ENCODE assay signal across 7 mouse cellular contexts in genomic region chr17:42316612-42316982, GRCm38 (mm10). TPM values are rescaled to one million over a fixed set of nuclear protein-coding genes. Genes with fewer than 3 reads are reported as not detected.
DNase-seq lines count a peak whose midpoint lies in the region; ATAC-seq lines count a peak whose summit lies in the region.

No protein-coding gene starts in this region.

- peak; percentile 86 for ATAC-seq in forebrain, embryonic 16.5 days
- peak; percentile 88 for ATAC-seq in neural tube, embryonic 15.5 days (ENCODE audit: low FRiP score)

- no peak overlapping the region for H3K27ac ChIP-seq in forebrain, embryonic 16.5 days (ENCODE audit: low read length)
- peak overlapping the region; percentile 85 for H3K27ac ChIP-seq in neural tube, embryonic 15.5 days (replicated peaks)

- peak overlapping the region; percentile 69 for H3K9ac ChIP-seq in forebrain, embryonic 16.5 days (replicated peaks; ENCODE audit: low read depth, low read length)
- H3K9ac ChIP-seq in neural tube, embryonic 15.5 days (replicated peaks): peak overlapping the region; percentile 59

- intact Hi-C loops in left cerebral cortex, postnatal 14 days (cut with DNase I): loop anchor here (10.0 kb wide), 1 partner anchor 288 kb away; no protein-coding TSS in a partner anchor

- H3K4me2 ChIP-seq in forebrain, embryonic 16.5 days (ENCODE audit: low read length): peak overlapping the region; percentile 96
- H3K4me2 ChIP-seq in neural tube, embryonic 15.5 days: peak overlapping the region; percentile 88

- 0% methylated on average over 22 of the region's 22 CpGs for WGBS in forebrain, embryonic 16.5 days
- under 1% methylated on average over 22 of the region's 22 CpGs for WGBS in neural tube, embryonic 15.5 days

- H3K27me3 ChIP-seq in forebrain, embryonic 16.5 days (replicated peaks; ENCODE audit: control insufficient read depth, insufficient read depth, low read length): no peaks in the 10 kb centered on the region
- H3K27me3 ChIP-seq in neural tube, embryonic 15.5 days (replicated peaks): no peaks in the 10 kb centered on the region

- no peaks in the 10 kb centered on the region for H3K9me3 ChIP-seq in forebrain, embryonic 16.5 days (ENCODE audit: control insufficient read depth, low read length)
- H3K9me3 ChIP-seq in neural tube, embryonic 15.5 days (replicated peaks): no peaks in the 10 kb centered on the region

- H3K4me3 ChIP-seq in forebrain, embryonic 16.5 days (replicated peaks; ENCODE audit: low read length): peak overlapping the region; percentile 79
- H3K4me3 ChIP-seq in neural tube, embryonic 15.5 days (replicated peaks): peak overlapping the region; percentile 69

- peaks cover 4% of the 10 kb centered on the region; the same call in 1 of the 2 replicates for H3K4me1 ChIP-seq in forebrain, embryonic 16.5 days (replicated peaks; ENCODE audit: control insufficient read depth, insufficient read depth, low read length)
- H3K4me1 ChIP-seq in neural tube, embryonic 15.5 days: peaks cover 20% of the 10 kb centered on the region

- peak; percentile 26 for DNase-seq in layer of hippocampus, adult 11-12 months (ENCODE audit: low spot score)
- no peak for DNase-seq in layer of hippocampus, adult 9-11 months
- peak; percentile 68 for DNase-seq in cerebellum, adult 8-10 months
- DNase-seq in left cerebral cortex, postnatal 14 days (ENCODE audit: low spot score in 2 of 2): peak; percentile 24 to 45
- DNase-seq in c-Kit-positive CD71-positive TER-119-positive erythroid progenitor cells, embryonic 14.5 days (ENCODE audit: low spot score): no peak

- no peaks in the 10 kb centered on the region for H3K36me3 ChIP-seq in forebrain, embryonic 16.5 days (ENCODE audit: control insufficient read depth, insufficient read depth)
- H3K36me3 ChIP-seq in neural tube, embryonic 15.5 days: no peaks in the 10 kb centered on the region

RNA-seq across cellular contexts. Expression of gene Ptchd4, which starts 0.8 kb away (rescaled TPM):
- 4.2 and 7.5 TPM in 2 replicates for polyA plus RNA-seq in forebrain, embryonic 16.5 days (2015; fragmentation: Nextera tagmentation; extraction: Ambion mirVana)
- 1 to 10 TPM; 8.1 to 9.8 TPM for total RNA-seq in left cerebral cortex, postnatal 14 days (2021)
- polyA plus RNA-seq in neural tube, embryonic 15.5 days (2015; fragmentation: Nextera tagmentation; extraction: Ambion mirVana): 15.3 and 18.6 TPM in 2 replicates

Comparison
In these comparisons a context has a peak if more than half of its experiments do, and no peak if none do; other contexts are left out.
1. DNase-seq: peak in layer of hippocampus, adult 11-12 months (single experiment), cerebellum, adult 8-10 months (single experiment) and left cerebral cortex, postnatal 14 days (2 of 2); none in layer of hippocampus, adult 9-11 months (single experiment) and c-Kit-positive CD71-positive TER-119-positive erythroid progenitor cells, embryonic 14.5 days (single experiment).